ENCODE assay signal across 10 mouse cellular contexts in genomic region chr12:104938935-104939334, GRCm38 (mm10).
A peak's percentile ranks its signal among the peaks of the same experiment; 100 is the strongest.
DNase-seq lines count a peak whose midpoint lies in the region; ATAC-seq and TF ChIP-seq lines count a peak whose summit lies in the region.
"Had no signal": no experiment of that assay in that cellular context is flagged by ENCODE, and none has a peak within 500 bp of the region (broad histone marks: within the 10 kb centered on the region; RNA-seq: fewer than 3 reads in every experiment).

No protein-coding gene starts in this region.

- H3K9ac ChIP-seq in liver, embryonic 14.5 days (replicated peaks) = no peak overlapping the region
- no peak overlapping the region for H3K9ac ChIP-seq in embryonic facial prominence, embryonic 11.5 days (replicated peaks; ENCODE audit: low read length)
- no peak overlapping the region for H3K9ac ChIP-seq in limb, embryonic 14.5 days (ENCODE audit: low read depth, low read length, severe bottlenecking)
- H3K9ac ChIP-seq: heart, embryonic 13.5 days had no signal

- no peaks in the 10 kb centered on the region for H3K4me1 ChIP-seq in liver, embryonic 14.5 days (replicated peaks; ENCODE audit: control insufficient read depth in 2 of 2, insufficient read depth in 2 of 2, low read length in 1 of 2)
- no peaks in the 10 kb centered on the region for H3K4me1 ChIP-seq in embryonic facial prominence, embryonic 11.5 days (ENCODE audit: control insufficient read depth, insufficient read depth, low read length)
- H3K4me1 ChIP-seq in limb, embryonic 14.5 days (ENCODE audit: control insufficient read depth, insufficient read depth, low read length) = peaks cover 8% of the 10 kb centered on the region
- H3K4me1 ChIP-seq: heart, embryonic 13.5 days had no signal

- no peak overlapping the region for H3K27ac ChIP-seq in liver, embryonic 14.5 days
- H3K27ac ChIP-seq in embryonic facial prominence, embryonic 11.5 days (replicated peaks; ENCODE audit: low read depth, low read length) = no peak overlapping the region; the same call in 1 of the 2 replicates
- H3K27ac ChIP-seq in limb, embryonic 14.5 days (replicated peaks; ENCODE audit: low read depth, low read length) = no peak overlapping the region
- H3K27ac ChIP-seq: heart, embryonic 13.5 days had no signal

- no peak for TF ChIP-seq POLR2A in limb, embryonic 14.5 days (IDR thresholded peaks at IDR 0.05; ENCODE audit: borderline replicate concordance, extremely low read depth, insufficient read depth, insufficient read length)

- no peak for DNase-seq in liver, embryonic 14.5 days (ENCODE audit: low read depth in 3 of 3, low spot score in 3 of 3)
- DNase-seq in liver = no peak
- DNase-seq in cerebellum, adult 18-20 months = peak; percentile 77 to 80
- DNase-seq in embryonic facial prominence, embryonic 11.5 days (ENCODE audit: low spot score) = no peak
- DNase-seq in limb, embryonic 14.5 days (ENCODE audit: low spot score) = no peak
- DNase-seq in yolk sac, embryonic 10.5 days (ENCODE audit: low spot score) = no peak
- DNase-seq in left cerebral cortex, postnatal 14 days (ENCODE audit: low spot score in 2 of 2) = no peak
- DNase-seq in adrenal gland, postnatal 25 days = no peak

- TF ChIP-seq CTCF in liver, embryonic 14.5 days (IDR thresholded peaks at IDR 0.05; ENCODE audit: low read depth) = peak; percentile 24; the same call in 1 of the 2 replicates

- no peaks in the 10 kb centered on the region for H3K27me3 ChIP-seq in liver, embryonic 14.5 days (ENCODE audit: control insufficient read depth, insufficient read depth, low read length)
- no peaks in the 10 kb centered on the region for H3K27me3 ChIP-seq in embryonic facial prominence, embryonic 11.5 days (ENCODE audit: control insufficient read depth, insufficient read depth, low read length)
- H3K27me3 ChIP-seq in limb, embryonic 14.5 days (ENCODE audit: control insufficient read depth, insufficient read depth, low read length) = no peaks in the 10 kb centered on the region

- H3K9me3 ChIP-seq in liver, embryonic 14.5 days (ENCODE audit: control insufficient read depth, low read length) = no peaks in the 10 kb centered on the region; the same call in 1 of the 2 replicates
- no peaks in the 10 kb centered on the region for H3K9me3 ChIP-seq in embryonic facial prominence, embryonic 11.5 days (replicated peaks; ENCODE audit: control insufficient read depth, low read length)
- peaks cover 6% of the 10 kb centered on the region; the same call in 1 of the 2 replicates for H3K9me3 ChIP-seq in limb, embryonic 14.5 days (ENCODE audit: control insufficient read depth, low read length)

- H3K4me3 ChIP-seq in liver, embryonic 14.5 days (ENCODE audit: insufficient read depth in 1 of 2, low read depth in 2 of 2, low read length in 2 of 2) = no peak overlapping the region
- no peak overlapping the region for H3K4me3 ChIP-seq in embryonic facial prominence, embryonic 11.5 days (ENCODE audit: low read depth, low read length)
- H3K4me3 ChIP-seq in limb, embryonic 14.5 days (replicated peaks; ENCODE audit: low read length) = no peak overlapping the region
- H3K4me3 ChIP-seq: erythroblast, embryonic 14.5 days; heart, embryonic 13.5 days had no signal

- no peak for ATAC-seq in liver, embryonic 14.5 days (ENCODE audit: insufficient read depth)
- peak; percentile 35; the same call in 1 of the 2 replicates for ATAC-seq in embryonic facial prominence, embryonic 11.5 days (replicated peaks; ENCODE audit: insufficient number of reproducible peaks, low FRiP score, low TSS enrichment, low read depth)
- ATAC-seq in limb, embryonic 14.5 days (ENCODE audit: low FRiP score, low read depth) = no peak

- no peak overlapping the region for H3K4me2 ChIP-seq in liver, embryonic 14.5 days (ENCODE audit: low read depth)
- H3K4me2 ChIP-seq in embryonic facial prominence, embryonic 11.5 days (ENCODE audit: low read depth, low read length) = no peak overlapping the region
- peak overlapping the region; percentile 32; the same call in 1 of the 2 replicates for H3K4me2 ChIP-seq in limb, embryonic 14.5 days (replicated peaks; ENCODE audit: low read depth, low read length, severe bottlenecking)
- H3K4me2 ChIP-seq: heart, embryonic 13.5 days had no signal

- peaks cover 13% of the 10 kb centered on the region; the same call in 1 of the 2 replicates for H3K36me3 ChIP-seq in liver, embryonic 14.5 days (replicated peaks; ENCODE audit: control insufficient read depth, insufficient read depth, low read depth)
- no peaks in the 10 kb centered on the region for H3K36me3 ChIP-seq in embryonic facial prominence, embryonic 11.5 days (replicated peaks; ENCODE audit: control insufficient read depth, insufficient read depth, low read depth, low read length)
- H3K36me3 ChIP-seq in limb, embryonic 14.5 days (ENCODE audit: control insufficient read depth, insufficient read depth, low read length) = no peaks in the 10 kb centered on the region

- no peak for TF ChIP-seq EP300 in liver, embryonic 14.5 days (IDR thresholded peaks at IDR 0.05; ENCODE audit: low read depth)

- intact Hi-C loops in left cerebral cortex, postnatal 14 days (cut with DNase I) = loop anchor here (2.0 to 5.0 kb wide), 3 partner anchors 97 to 498 kb away; no protein-coding TSS in a partner anchor

- WGBS in liver, embryonic 14.5 days (ENCODE audit: insufficient replicate concordance) = 84% methylated on average over 5 of the region's 5 CpGs
- WGBS in embryonic facial prominence, embryonic 11.5 days = 57% methylated on average over 5 of the region's 5 CpGs
- WGBS in limb, embryonic 14.5 days = 41% methylated on average over 5 of the region's 5 CpGs

Comparison
In these comparisons a context has a peak if more than half of its experiments do, and no peak if none do; other contexts are left out.
1. DNase-seq: peak in cerebellum, adult 18-20 months (2 of 2); none in liver, embryonic 14.5 days (0 of 3), liver (single experiment), embryonic facial prominence, embryonic 11.5 days (single experiment), limb, embryonic 14.5 days (single experiment), yolk sac, embryonic 10.5 days (single experiment), left cerebral cortex, postnatal 14 days (0 of 2) and adrenal gland, postnatal 25 days (single experiment).